Mouse (Mus musculus) G1E (cell line): ENCODE results near the gene Tamm41.

Source experiments
- CTCF ChIP-seq: IDR thresholded peaks from 2 replicates; pipeline ENCODE4 v1.5.1; 2012; ENCODE audit warnings: low read depth, low read length, inconsistent platforms, mixed read lengths
- GATA1 ChIP-seq: IDR thresholded peaks from 2 replicates; pipeline ENCODE4 v1.6.1; 2012; ENCODE audit warnings: borderline replicate concordance, low read length, inconsistent platforms, mixed read lengths
- GATA2 ChIP-seq: IDR thresholded peaks from 2 replicates; pipeline ENCODE4 v1.6.1; 2012; ENCODE audit warnings: low read depth, low read length, inconsistent platforms, borderline replicate concordance
- POLR2AphosphoS5 ChIP-seq: IDR thresholded peaks from 2 replicates; pipeline ENCODE4 v1.6.1; 2012; ENCODE audit warnings: low read depth, low read length, inconsistent platforms; ENCODE audit not compliant: insufficient replicate concordance
- TAL1 ChIP-seq: conservative IDR thresholded peaks from 2 replicates; pipeline ENCODE4 v1.6.1; 2012; ENCODE audit warnings: low read depth, low read length, inconsistent platforms, mixed read lengths

- no peak for TF ChIP-seq CTCF
- no peak for TF ChIP-seq GATA2
- no peak for TF ChIP-seq POLR2AphosphoS5
- no peak for TF ChIP-seq TAL1
- TF ChIP-seq GATA1: no peak
Measured at GRCm38 (mm10) chr6:114954496-114954895, 83.2 kb downstream of the Tamm41 start.
